In genomic region chr12:17348048-17349036, GRCm38 (mm10) we compare ENCODE assay signal across 7 mouse cellular contexts. TPM values are rescaled to one million over a fixed set of nuclear protein-coding genes. Genes with fewer than 3 reads are reported as not detected.
DNase-seq lines count a peak whose midpoint lies in the region; ATAC-seq lines count a peak whose summit lies in the region.

Nol10 (plus strand) TSS chr12:17348458.

- H3K27me3 ChIP-seq in intestine, embryonic 16.5 days (replicated peaks; ENCODE audit: control insufficient read depth, insufficient read depth, low read length): no peaks in the 10 kb centered on the region
- no peaks in the 10 kb centered on the region for H3K27me3 ChIP-seq in midbrain, embryonic 11.5 days (ENCODE audit: control insufficient read depth, insufficient read depth, low read length)

- H3K4me1 ChIP-seq in intestine, embryonic 16.5 days (ENCODE audit: control insufficient read depth, insufficient read depth, low read length): peaks cover 12% of the 10 kb centered on the region
- H3K4me1 ChIP-seq in midbrain, embryonic 11.5 days (ENCODE audit: control insufficient read depth, insufficient read depth, low read length): peaks cover 11% of the 10 kb centered on the region

- under 1% methylated on average over 42 of the region's 42 CpGs for WGBS in intestine, embryonic 16.5 days
- under 1% methylated on average over 42 of the region's 42 CpGs for WGBS in midbrain, embryonic 11.5 days

- peak; percentile 90 to 92 for DNase-seq in adrenal gland, adult 18-20 months (ENCODE audit: low spot score in 2 of 2)
- peak; percentile 96 for DNase-seq in embryo, embryonic 11 days
- DNase-seq in gastrocnemius, postnatal 36 days: peak; percentile 78 to 80
- peak; percentile 92 for DNase-seq in left cerebral cortex, postnatal 36 days (ENCODE audit: low spot score in 2 of 2)
- peak; percentile 99 for DNase-seq in midbrain, embryonic 11.5 days (ENCODE audit: low spot score, missing footprints)
- peak; percentile 88 for DNase-seq in skeletal muscle tissue, adult 2 months (ENCODE audit: low read depth, low spot score)

- H3K27ac ChIP-seq in intestine, embryonic 16.5 days (ENCODE audit: low read length): peak within 1 kb of the TSS; percentile 20; the same call in 1 of the 2 replicates
- no peak within 1 kb of the TSS for H3K27ac ChIP-seq in midbrain, embryonic 11.5 days (ENCODE audit: low read depth, low read length)

- no peaks in the 10 kb centered on the region for H3K9me3 ChIP-seq in intestine, embryonic 16.5 days (ENCODE audit: control insufficient read depth, low read length)
- no peaks in the 10 kb centered on the region for H3K9me3 ChIP-seq in midbrain, embryonic 11.5 days (ENCODE audit: control insufficient read depth, low read length)

- H3K36me3 ChIP-seq in intestine, embryonic 16.5 days (ENCODE audit: control insufficient read depth, insufficient read depth, low read length): no peaks in the 10 kb centered on the region
- H3K36me3 ChIP-seq in midbrain, embryonic 11.5 days (ENCODE audit: control insufficient read depth, insufficient read depth, low read length): no peaks in the 10 kb centered on the region; the same call in 1 of the 2 replicates

- peak; percentile 98 for ATAC-seq in intestine, embryonic 16.5 days
- ATAC-seq in midbrain, embryonic 11.5 days (ENCODE audit: low FRiP score): peak; percentile 97

- H3K4me3 ChIP-seq in intestine, embryonic 16.5 days (ENCODE audit: low read length): peak within 1 kb of the TSS; percentile 79
- H3K4me3 ChIP-seq in midbrain, embryonic 11.5 days (ENCODE audit: low read depth, low read length): peak within 1 kb of the TSS; percentile 85

- peak within 1 kb of the TSS; percentile 92 for H3K4me2 ChIP-seq in intestine, embryonic 16.5 days (ENCODE audit: low read depth, low read length)
- peak within 1 kb of the TSS; percentile 88 for H3K4me2 ChIP-seq in midbrain, embryonic 11.5 days

- intact Hi-C loops in gastrocnemius, postnatal 36 days (cut with DNase I): no loop called here
- intact Hi-C loops in left cerebral cortex, postnatal 36 days (cut with DNase I): loop anchor here (5.0 kb wide), 1 partner anchor 61 kb away; no protein-coding TSS in a partner anchor

- peak within 1 kb of the TSS; percentile 77 for H3K9ac ChIP-seq in intestine, embryonic 16.5 days (ENCODE audit: low read depth, low read length)
- peak within 1 kb of the TSS; percentile 86 for H3K9ac ChIP-seq in midbrain, embryonic 11.5 days (ENCODE audit: low read length)

RNA-seq across cellular contexts. Expression of gene Nol10, which starts in this region (rescaled TPM):
- 10 to 100 TPM; 16.7 to 17.8 TPM for total RNA-seq in adrenal gland, adult 18-20 months (2021)
- 1 to 10 TPM; 5.6 to 7.6 TPM for total RNA-seq in gastrocnemius, postnatal 36 days (2021)
- 13.3 and 14.5 TPM in 2 replicates for polyA plus RNA-seq in intestine, embryonic 16.5 days (2015; fragmentation: Nextera tagmentation; extraction: Ambion mirVana)
- 10 to 100 TPM; 18.5 to 20.3 TPM for total RNA-seq in left cerebral cortex, postnatal 36 days (2021)
- 32.8 and 36.9 TPM in 2 replicates for polyA plus RNA-seq in midbrain, embryonic 11.5 days (2014; fragmentation: Nextera tagmentation; extraction: Ambion mirVana)
